Mouse (Mus musculus): ENCODE measurements around the gene Abcg5.
A peak's percentile ranks its signal among the peaks of the same experiment; 100 is the strongest.

Abcg5 gene

GRCm38 (mm10) chr17:84684284-84684683 lies 1.5 kb upstream of the Abcg5 start:
- no peak for DNase-seq

- DNase-seq, result no peak
Observed at GRCm38 (mm10) chr17:84681670-84682069, 1.1 kb downstream of the Abcg5 start.

GRCm38 (mm10) chr17:84677595-84677994 lies 5.2 kb downstream of the Abcg5 start:
- DNase-seq, result no peak

GRCm38 (mm10) chr17:84675951-84676366 lies 6.9 kb downstream of the Abcg5 start, which contains the start of gene Abcg8:
Abcg8 (plus strand) TSS chr17:84676302.
- no peak for DNase-seq

GRCm38 (mm10) chr17:84675204-84675603 lies 7.6 kb downstream of the Abcg5 start:
- peak; percentile 22 for DNase-seq

GRCm38 (mm10) chr17:84674048-84674447 lies 8.8 kb downstream of the Abcg5 start:
- DNase-seq, result no peak

GRCm38 (mm10) chr17:84672376-84673369 lies 10.1 kb downstream of the Abcg5 start:
- DNase-seq, result no peak

- no peak for DNase-seq
Observed at GRCm38 (mm10) chr17:84667848-84668247, 15.0 kb downstream of the Abcg5 start.

- no peak for DNase-seq
Observed at GRCm38 (mm10) chr17:84665691-84666090, 17.1 kb downstream of the Abcg5 start.

- DNase-seq, result no peak
Observed at GRCm38 (mm10) chr17:84665053-84665452, 17.8 kb downstream of the Abcg5 start.

- DNase-seq, result no peak
Observed at GRCm38 (mm10) chr17:84658951-84659350, 23.9 kb downstream of the Abcg5 start.

- no peak for DNase-seq
Observed at GRCm38 (mm10) chr17:84658195-84658594, 24.6 kb downstream of the Abcg5 start.

- DNase-seq, result no peak
Observed at GRCm38 (mm10) chr17:84657782-84658181, 25.0 kb downstream of the Abcg5 start.

- no peak for DNase-seq
Observed at GRCm38 (mm10) chr17:84657422-84657732, 25.4 kb downstream of the Abcg5 start.

GRCm38 (mm10) chr17:84656653-84657421 lies 26.0 kb downstream of the Abcg5 start:
- DNase-seq, result no peak

GRCm38 (mm10) chr17:84656205-84656604 lies 26.6 kb downstream of the Abcg5 start:
- DNase-seq, result no peak

GRCm38 (mm10) chr17:84653544-84653943 lies 29.3 kb downstream of the Abcg5 start:
- DNase-seq, result no peak

- DNase-seq, result no peak
Observed at GRCm38 (mm10) chr17:84650302-84651017, 32.4 kb downstream of the Abcg5 start.

GRCm38 (mm10) chr17:84647630-84648029 lies 35.2 kb downstream of the Abcg5 start:
- DNase-seq, result no peak

- DNase-seq, result no peak
Observed at GRCm38 (mm10) chr17:84646477-84646876, 36.3 kb downstream of the Abcg5 start.

GRCm38 (mm10) chr17:84645894-84646293 lies 36.9 kb downstream of the Abcg5 start:
- no peak for DNase-seq

- no peak for DNase-seq
Observed at GRCm38 (mm10) chr17:84645119-84645518, 37.7 kb downstream of the Abcg5 start.
